6 mouse cellular contexts compared by ENCODE assay signal in genomic region chr5:24044387-24044786, GRCm38 (mm10).
"Had no signal": no experiment of that assay in that cellular context is flagged by ENCODE, and none has a peak within 500 bp of the region (broad histone marks: within the 10 kb centered on the region; RNA-seq: fewer than 3 reads in every experiment).

No protein-coding gene starts in this region.

- ATAC-seq: midbrain, embryonic 16.5 days had no signal

- DNase-seq: kidney, postnatal 4 days; left cerebral cortex, postnatal 4 days; lung, adult 18-20 months; right cerebral cortex, postnatal 14 days; thymus, postnatal 4 days had no signal
